Mouse (Mus musculus): ENCODE data around the gene Ttpal.

Gene Ttpal

GRCm38 (mm10) chr2:163661371-163661850 lies 59.3 kb downstream of the Ttpal start:
- DNase-seq (ENCODE audit: low read depth, low spot score): peak; percentile 93

- no peak for DNase-seq (ENCODE audit: low read depth, low spot score)
Observed at GRCm38 (mm10) chr2:163662076-163662475, 60.0 kb downstream of the Ttpal start.

GRCm38 (mm10) chr2:163662698-163663221 lies 60.6 kb downstream of the Ttpal start:
- DNase-seq (ENCODE audit: low read depth, low spot score): peak; percentile 37

- peak; percentile 78 for DNase-seq (ENCODE audit: low read depth, low spot score)
Observed at GRCm38 (mm10) chr2:163663930-163664329, 61.8 kb downstream of the Ttpal start.

GRCm38 (mm10) chr2:163667045-163667444 lies 64.9 kb downstream of the Ttpal start:
- no peak for DNase-seq (ENCODE audit: low read depth, low spot score)
